Mouse (Mus musculus) bone marrow macrophage, adult 2 months (primary cell): ENCODE data around the gene Uhmk1.

ENCODE experiments used
- CTCF ChIP-seq: IDR thresholded peaks from 2 replicates; pipeline ENCODE4 v1.5.1; 2012; ENCODE audit warnings: low read depth, mild to moderate bottlenecking, low read length, moderate library complexity
- POLR2A ChIP-seq: IDR thresholded peaks from 2 replicates; pipeline ENCODE4 v1.6.1; 2012; ENCODE audit warnings: mild to moderate bottlenecking, low read depth, low read length, borderline replicate concordance

DNA sequence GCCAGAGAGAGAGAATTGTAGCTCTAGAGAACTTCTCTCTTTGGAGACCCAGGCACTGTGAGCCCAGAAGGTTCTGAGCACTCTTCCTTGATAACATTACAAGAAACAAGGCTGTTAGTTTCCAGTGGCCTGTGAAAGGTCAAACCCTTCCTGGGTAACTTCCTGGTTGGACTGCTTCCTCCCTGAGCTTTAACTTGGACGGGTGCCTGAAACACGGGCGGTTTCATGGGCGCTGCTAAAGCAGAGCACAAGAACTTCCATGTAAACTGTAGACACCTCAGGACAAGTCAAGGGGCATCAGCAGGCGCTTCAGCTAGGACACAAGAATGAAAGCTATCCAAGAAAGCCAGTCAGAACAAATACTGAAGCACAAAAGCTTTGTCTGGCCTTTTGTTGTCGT, 53.3 kb downstream of the Uhmk1 start:
- TF ChIP-seq POLR2A = no peak
- TF ChIP-seq CTCF = no peak
